Mouse (Mus musculus) myocyte (in vitro differentiated cells): ENCODE measurements around the gene Morn3.

Experiments used
- CEBPB ChIP-seq: IDR thresholded peaks from 2 replicates; pipeline ENCODE4 v1.6.1; 2011; ENCODE audit warnings: mild to moderate bottlenecking, moderate library complexity; ENCODE audit not compliant: poor library complexity, insufficient read depth, severe bottlenecking
- E2F4 ChIP-seq: IDR thresholded peaks from one replicate; pipeline ENCODE4 v1.6.1; 2011; ENCODE audit warnings: mild to moderate bottlenecking, control low read depth, moderate library complexity; ENCODE audit not compliant: insufficient read depth
- MAX ChIP-seq: IDR thresholded peaks from one replicate; pipeline ENCODE4 v1.6.1; 2011; ENCODE audit warnings: low read depth, mild to moderate bottlenecking, control low read depth
- MYOD1 ChIP-seq, 3 experiments: IDR thresholded peaks; one replicate each; pipeline ENCODE4 v1.6.1; 2011; ENCODE audit warnings: control low read depth in 2 of 3, low read depth in 2 of 3, mild to moderate bottlenecking in 2 of 3, moderate library complexity in 1 of 3; ENCODE audit not compliant: insufficient read length in 2 of 3, control insufficient read depth in 1 of 3
- MYOG ChIP-seq, 3 experiments: IDR thresholded peaks; one replicate each; pipeline ENCODE4 v1.6.1; 2011; ENCODE audit warnings: control low read depth in 2 of 3, low read depth in 2 of 3, mild to moderate bottlenecking in 2 of 3; ENCODE audit not compliant: insufficient read length in 2 of 3, control insufficient read depth in 1 of 3, insufficient read depth in 1 of 3
- POLR2A ChIP-seq: IDR thresholded peaks from one replicate; pipeline ENCODE4 v1.6.1; 2011; ENCODE audit warnings: low read depth, mild to moderate bottlenecking, control low read depth, moderate library complexity; ENCODE audit not compliant: insufficient read length
- POLR2AphosphoS2 ChIP-seq: IDR thresholded peaks from one replicate; pipeline ENCODE4 v1.6.1; 2011; ENCODE audit warnings: low read depth, control low read depth; ENCODE audit not compliant: insufficient read length
- SRF ChIP-seq: IDR thresholded peaks from one replicate; pipeline ENCODE4 v1.6.1; 2011; ENCODE audit warnings: low read depth; ENCODE audit not compliant: control insufficient read depth, insufficient read length
- TCF12 ChIP-seq: IDR thresholded peaks from one replicate; pipeline ENCODE4 v1.6.1; 2011; ENCODE audit warnings: mild to moderate bottlenecking, control low read depth; ENCODE audit not compliant: poor library complexity, insufficient read depth, severe bottlenecking
- USF1 ChIP-seq: IDR thresholded peaks from one replicate; pipeline ENCODE4 v1.6.1; 2011; ENCODE audit warnings: low read depth, mild to moderate bottlenecking, control low read depth, moderate library complexity

DNA sequence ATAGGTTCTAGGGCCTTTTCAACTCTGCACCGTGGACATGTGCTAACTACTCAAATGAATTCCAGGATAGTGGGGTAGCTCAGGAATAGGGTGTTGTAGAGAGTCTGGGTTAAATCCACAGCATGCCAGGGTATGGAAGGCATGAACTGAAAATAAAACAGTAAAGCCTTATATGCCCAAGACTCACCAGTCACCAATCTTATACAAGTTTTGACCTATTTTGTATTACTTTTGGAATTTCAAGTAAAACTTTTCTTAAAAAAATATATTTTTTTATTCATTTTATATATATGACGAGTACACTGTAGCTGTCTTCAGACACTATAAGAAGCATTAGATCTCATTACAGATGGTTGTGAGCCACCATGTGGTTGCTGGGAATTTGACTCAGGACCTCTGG lies 53.0 kb downstream of the Morn3 start:
- TF ChIP-seq POLR2A (no peak), CEBPB (no peak), MAX (no peak), E2F4 (no peak), TCF12 (no peak), USF1 (no peak), MYOG (IDR thresholded peaks at IDR 0.05; ENCODE audit: control insufficient read depth in 1 of 3, insufficient read depth in 1 of 3, insufficient read length in 2 of 3, low read depth in 2 of 3) (no peak), POLR2AphosphoS2 (no peak), SRF (no peak), MYOD1 (IDR thresholded peaks at IDR 0.05; ENCODE audit: control insufficient read depth in 1 of 3, insufficient read length in 2 of 3, low read depth in 2 of 3) (no peak)
